In the genomic region with DNA sequence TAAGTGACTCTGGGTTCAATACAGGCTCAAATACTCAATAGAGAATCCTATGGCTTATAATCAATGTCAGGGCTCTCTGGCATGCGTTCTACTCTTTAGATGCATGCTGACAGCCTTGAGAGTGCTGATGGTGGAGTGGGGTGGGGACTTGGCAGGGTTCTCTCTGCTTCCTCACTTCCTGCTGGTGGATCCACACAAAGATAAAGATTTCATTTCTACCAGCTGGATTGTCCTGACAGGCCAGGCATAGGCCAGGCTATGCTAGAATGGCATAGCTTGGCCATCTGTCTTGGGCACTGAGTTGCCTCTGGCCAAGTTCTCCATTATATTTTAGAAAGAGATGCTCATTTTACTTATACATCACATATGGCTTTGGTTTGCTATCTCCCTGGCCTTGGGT, we compare ENCODE assay signal across 14 mouse cellular contexts.
DNase-seq lines count a peak whose midpoint lies in the region; TF ChIP-seq lines count a peak whose summit lies in the region.
"Had no signal": no experiment of that assay in that cellular context is flagged by ENCODE, and none has a peak within 500 bp of the region (broad histone marks: within the 10 kb centered on the region; RNA-seq: fewer than 3 reads in every experiment).

No protein-coding gene starts in this region.

- TF ChIP-seq POLR2A in brain, embryonic 14.5 days (IDR thresholded peaks at IDR 0.05; ENCODE audit: borderline replicate concordance, extremely low read depth, insufficient read depth, insufficient read length, poor library complexity, severe bottlenecking) = no peak

- intact Hi-C loops in left cerebral cortex, postnatal 4 days (cut with DNase I) = no loop called here

- DNase-seq in cerebellum, postnatal 10 days = peak; percentile 86 to 91
- DNase-seq in cerebellum, adult 18-20 months = no peak
- peak; percentile 80 for DNase-seq in left cerebral cortex, postnatal 4 days
- DNase-seq in left cerebral cortex, adult 11 months (ENCODE audit: low spot score) = no peak
- DNase-seq in brain, embryonic 14.5 days (ENCODE audit: low read depth) = peak; percentile 9
- DNase-seq in cerebellum, postnatal 25 days = peak; percentile 15 to 32
- no peak for DNase-seq in embryo, embryonic 9.5 days (ENCODE audit: extremely low spot score)
- DNase-seq: adrenal gland, adult 2 months; adrenal gland, postnatal 25 days; gastrocnemius, postnatal 10 days; heart, adult 18-20 months; heart, postnatal 10 days; heart, postnatal 4 days; kidney, adult 18-20 months had no signal

- no peak for TF ChIP-seq CTCF in brain, embryonic 14.5 days (IDR thresholded peaks at IDR 0.05; ENCODE audit: borderline replicate concordance, extremely low read depth, insufficient read depth, insufficient read length)

Comparison
In these comparisons a context has a peak if more than half of its experiments do, and no peak if none do; other contexts are left out.
1. DNase-seq: peak in cerebellum, postnatal 10 days (2 of 2), left cerebral cortex, postnatal 4 days (single experiment), brain, embryonic 14.5 days (single experiment) and cerebellum, postnatal 25 days (2 of 2); none in cerebellum, adult 18-20 months (0 of 2), left cerebral cortex, adult 11 months (single experiment) and embryo, embryonic 9.5 days (single experiment).